Mouse (Mus musculus) hindbrain, postnatal 0 days (tissue): ENCODE data around the gene Dnajb8. TPM values are rescaled to one million over a fixed set of nuclear protein-coding genes. Genes with fewer than 3 reads are reported as not detected.

ENCODE experiments used
- ATAC-seq: fragments of 200-750 bp; cut with Nextera tagmentation; 2 replicates; pipeline ENCODE4 v1.8.0; 2017; ENCODE audit warnings: mild to moderate bottlenecking, moderate TSS enrichment, moderate library complexity
- DNase-seq: peaks from one replicate; pipeline ENCODE4 v3.0.0-alpha.2; 2015; ENCODE audit warnings: low spot score
- H3K27ac ChIP-seq: fragments of 300-500 bp; sonication (generic); 2 replicates; pipeline ENCODE4 v1.5.1; 2014; ENCODE audit warnings: mild to moderate bottlenecking
- H3K27me3 ChIP-seq: fragments of 300-500 bp; sonication (generic); 2 replicates; pipeline ENCODE4 v1.6.1; 2014; ENCODE audit warnings: low read length, mixed read lengths; ENCODE audit not compliant: insufficient read depth
- H3K36me3 ChIP-seq: fragments of 300-500 bp; sonication (generic); 2 replicates; pipeline ENCODE4 v1.6.1; 2014; ENCODE audit warnings: low read length, mixed read lengths; ENCODE audit not compliant: insufficient read depth
- H3K4me1 ChIP-seq: fragments of 300-500 bp; sonication (generic); 2 replicates; pipeline ENCODE4 v1.6.1; 2014; ENCODE audit warnings: antibody characterized with exemption, low read length, mixed read lengths; ENCODE audit not compliant: insufficient read depth
- H3K4me2 ChIP-seq: fragments of 300-500 bp; sonication (generic); 2 replicates; pipeline ENCODE4 v1.6.1; 2014; ENCODE audit warnings: low read depth, mild to moderate bottlenecking, low read length, moderate library complexity, mixed read lengths
- H3K4me3 ChIP-seq: fragments of 300-500 bp; sonication (generic); 2 replicates; pipeline ENCODE4 v1.5.1; 2014; ENCODE audit warnings: low read length
- H3K9ac ChIP-seq: fragments of 300-500 bp; sonication (generic); replicated peaks from 2 replicates; pipeline ENCODE4 v1.6.1; 2014; ENCODE audit warnings: mild to moderate bottlenecking, low read length, moderate library complexity, mixed read lengths
- H3K9me3 ChIP-seq: fragments of 300-500 bp; sonication (generic); 2 replicates; pipeline ENCODE4 v1.6.1; 2016; ENCODE audit warnings: low read length, mixed read lengths
- CTCF ChIP-seq: IDR thresholded peaks from 2 replicates; pipeline ENCODE4 v1.5.1; 2016; ENCODE audit warnings: antibody characterized with exemption, control low read depth, low read depth
- WGBS: fragments of 180-500 bp; shearing (Covaris S2); extraction: QIAGEN DNeasy Blood & Tissue Kit; methylation state at CpG from one replicate; pipeline ENCODE4 v1.1.7; 2014; 5-methylcytosine and 5-hydroxymethylcytosine counted together
- polyA plus RNA-seq: library from polyadenylated mRNA; unstranded; fragments of >200 nt; fragmentation: Nextera tagmentation; extraction: Ambion mirVana; gene quantifications from 2 replicates; pipeline ENCODE4 v1.2.1, GENCODE M21; 2015
- total RNA-seq: library from RNA; depleted of rRNA; stranded (reverse); fragments of >200 nt; gene quantifications from 2 replicates; pipeline ENCODE4 v1.2.3, GENCODE M21; 2014

Gene Dnajb8
- total and polyA plus RNA-seq, 2 experiments from 2014 or later, result not detected

GRCm38 (mm10) chr6:88190310-88191023 is 31.6 kb upstream of the Dnajb8 start:
- ATAC-seq (peak; percentile 1; the same call in 1 of the 2 replicates), DNase-seq (no peak)
- Histone ChIP-seq H3K9me3 (no peaks in the 10 kb centered on the region), H3K9ac (no peak overlapping the region), H3K27ac (no peak overlapping the region), H3K4me1 (peaks cover 12% of the 10 kb centered on the region; the same call in 1 of the 2 replicates), H3K4me2 (peak overlapping the region; percentile 72), H3K4me3 (peak overlapping the region; percentile 44; the same call in 1 of the 2 replicates), H3K27me3 (peaks cover 69% of the 10 kb centered on the region), H3K36me3 (no peaks in the 10 kb centered on the region)
- 6% methylated on average over 49 of the region's 49 CpGs for WGBS
- no peak for TF ChIP-seq CTCF

GRCm38 (mm10) chr6:88191024-88191365 is 31.1 kb upstream of the Dnajb8 start:
- DNase-seq, result no peak
- Histone ChIP-seq H3K4me2 (no peak overlapping the region), H3K27me3 (peaks cover 74% of the 10 kb centered on the region), H3K9me3 (no peaks in the 10 kb centered on the region), H3K4me3 (no peak overlapping the region), H3K9ac (no peak overlapping the region), H3K36me3 (no peaks in the 10 kb centered on the region), H3K4me1 (peaks cover 12% of the 10 kb centered on the region; the same call in 1 of the 2 replicates), H3K27ac (no peak overlapping the region)
- 34% methylated on average over 6 of the region's 6 CpGs for WGBS
- no peak for TF ChIP-seq CTCF
- ATAC-seq, result no peak

DNA sequence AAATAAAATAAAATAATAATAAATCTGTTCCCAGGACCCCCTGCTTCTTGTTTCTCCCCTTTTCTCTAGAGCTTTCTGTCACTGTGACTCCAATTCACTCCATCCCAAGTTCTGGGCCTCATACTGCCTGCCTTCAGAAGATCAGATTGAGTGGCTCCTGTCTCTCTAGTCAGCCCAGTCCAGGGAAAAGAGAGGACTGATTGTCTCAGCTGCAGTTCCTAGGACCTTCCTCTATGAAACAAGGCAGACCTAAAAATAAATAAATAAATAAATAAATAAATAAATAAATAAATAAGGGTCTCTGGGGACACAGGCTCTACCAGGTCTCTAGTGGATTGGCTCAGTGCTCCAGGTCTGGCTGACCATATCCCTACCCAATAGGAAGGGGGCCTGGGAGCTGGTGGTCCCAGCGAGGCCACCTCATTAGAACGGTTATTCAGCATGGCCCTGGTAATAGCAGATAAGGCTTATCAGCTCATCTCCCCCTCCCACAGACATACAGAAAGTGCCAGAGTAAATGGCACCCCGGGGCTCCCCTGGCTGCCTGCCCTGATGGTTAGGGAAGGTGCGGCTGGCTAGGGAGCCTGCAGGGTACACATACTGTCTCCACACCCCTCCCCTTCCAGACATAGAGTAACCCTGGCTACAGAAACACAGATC is 30.5 kb upstream of the Dnajb8 start:
- no peak overlapping the region for H3K4me3 ChIP-seq
- WGBS, result 21% methylated on average over 4 of the region's 4 CpGs
- H3K27me3 ChIP-seq, result peaks cover 79% of the 10 kb centered on the region
- no peak overlapping the region for H3K27ac ChIP-seq
- DNase-seq (no peak), ATAC-seq (no peak)
- H3K9me3 ChIP-seq, result no peaks in the 10 kb centered on the region
- no peaks in the 10 kb centered on the region for H3K36me3 ChIP-seq
- no peak for TF ChIP-seq CTCF
- no peak overlapping the region for H3K9ac ChIP-seq
- H3K4me1 ChIP-seq, result peaks cover 12% of the 10 kb centered on the region; the same call in 1 of the 2 replicates
- no peak overlapping the region for H3K4me2 ChIP-seq

- Histone ChIP-seq H3K4me1 (peaks cover 12% of the 10 kb centered on the region; the same call in 1 of the 2 replicates), H3K4me3 (no peak overlapping the region), H3K9me3 (no peaks in the 10 kb centered on the region), H3K27ac (no peak overlapping the region), H3K4me2 (no peak overlapping the region), H3K36me3 (no peaks in the 10 kb centered on the region), H3K9ac (no peak overlapping the region), H3K27me3 (peaks cover 87% of the 10 kb centered on the region)
- 16% methylated on average over 8 of the region's 8 CpGs for WGBS
- no peak for TF ChIP-seq CTCF
- ATAC-seq (no peak), DNase-seq (no peak)
Measured at GRCm38 (mm10) chr6:88192756-88193155, 29.3 kb upstream of the Dnajb8 start.

GRCm38 (mm10) chr6:88193433-88194052 is 28.5 kb upstream of the Dnajb8 start, which contains the start of gene Gata2:
Gata2 (plus strand) TSS chr6:88193891.
- ATAC-seq (no peak), DNase-seq (no peak)
- H3K27ac ChIP-seq, result no peak within 1 kb of the TSS
- H3K4me3 ChIP-seq, result peak within 1 kb of the TSS; percentile 30
- H3K9me3 ChIP-seq, result no peaks in the 10 kb centered on the region
- no peak for TF ChIP-seq CTCF
- peaks cover 87% of the 10 kb centered on the region for H3K27me3 ChIP-seq
- H3K4me2 ChIP-seq, result peak within 1 kb of the TSS; percentile 46
- no peaks in the 10 kb centered on the region for H3K36me3 ChIP-seq
- H3K4me1 ChIP-seq, result peaks cover 12% of the 10 kb centered on the region; the same call in 1 of the 2 replicates
- no peak within 1 kb of the TSS; the same call in 1 of the 2 replicates for H3K9ac ChIP-seq
- WGBS, result 1% methylated on average over 50 of the region's 57 CpGs

DNA sequence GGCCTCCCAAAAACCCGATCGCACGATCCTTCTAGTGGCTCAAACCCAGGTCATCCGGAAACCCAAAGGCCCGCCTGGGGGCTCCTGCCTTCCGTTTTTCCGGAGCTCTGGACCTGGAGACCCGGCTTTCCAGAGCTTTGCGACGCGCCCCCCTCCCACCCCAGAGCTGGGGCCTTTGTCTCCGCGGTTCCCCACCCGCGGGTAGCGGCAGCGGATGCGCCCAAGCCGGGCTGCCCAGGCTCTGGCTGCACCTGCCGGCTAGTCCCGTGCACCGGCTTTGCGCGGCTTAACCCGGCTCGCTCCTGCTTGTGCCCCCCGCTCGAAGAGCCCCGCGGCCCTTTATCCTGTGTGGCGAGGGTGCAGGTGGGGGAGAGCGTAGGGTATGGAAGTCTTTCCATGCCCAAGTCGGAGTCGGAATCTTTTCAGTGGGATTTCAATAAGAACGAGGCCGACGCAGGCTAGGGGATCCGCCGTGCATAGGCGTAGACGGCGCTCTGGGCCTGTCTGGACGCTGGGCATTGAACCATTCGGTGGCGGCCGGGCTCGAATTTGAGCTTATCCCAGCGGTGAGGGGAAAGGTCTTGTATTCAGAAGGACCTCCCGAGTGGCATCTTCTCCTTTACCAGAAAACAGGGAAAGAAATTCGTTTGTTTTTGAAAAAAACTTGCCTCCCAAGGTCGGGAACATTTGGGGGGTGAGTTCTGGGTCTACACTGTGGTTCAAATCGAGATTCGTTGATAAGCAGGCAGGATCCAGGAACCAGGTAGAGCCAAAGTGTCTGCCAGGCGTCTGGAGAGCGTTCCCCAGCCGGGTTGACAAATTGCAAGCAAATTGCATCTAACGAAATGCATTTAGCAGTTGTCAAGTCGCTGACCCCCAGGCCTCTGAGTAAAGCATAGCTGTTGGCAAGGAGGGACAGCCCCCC is 27.8 kb upstream of the Dnajb8 start:
- H3K4me2 ChIP-seq, result peak overlapping the region; percentile 46
- TF ChIP-seq CTCF, result no peak
- peaks cover 8% of the 10 kb centered on the region; the same call in 1 of the 2 replicates for H3K4me1 ChIP-seq
- DNase-seq (no peak), ATAC-seq (no peak)
- H3K9me3 ChIP-seq, result no peaks in the 10 kb centered on the region
- peaks cover 89% of the 10 kb centered on the region for H3K27me3 ChIP-seq
- WGBS, result 2% methylated on average over 56 of the region's 58 CpGs
- no peak overlapping the region for H3K27ac ChIP-seq
- no peak overlapping the region; the same call in 1 of the 2 replicates for H3K9ac ChIP-seq
- peak overlapping the region; percentile 30 for H3K4me3 ChIP-seq
- no peaks in the 10 kb centered on the region for H3K36me3 ChIP-seq
